Mouse (Mus musculus) 3134 (cell line): ENCODE results near the gene Senp6.

Experiments used
- DNase-seq: peaks from one replicate; pipeline ENCODE4 v3.0.0-alpha.2; 2011; ENCODE audit warnings: low spot score; ENCODE audit not compliant: insufficient read length; ENCODE audit errors: extremely low read depth

Senp6 gene

DNA sequence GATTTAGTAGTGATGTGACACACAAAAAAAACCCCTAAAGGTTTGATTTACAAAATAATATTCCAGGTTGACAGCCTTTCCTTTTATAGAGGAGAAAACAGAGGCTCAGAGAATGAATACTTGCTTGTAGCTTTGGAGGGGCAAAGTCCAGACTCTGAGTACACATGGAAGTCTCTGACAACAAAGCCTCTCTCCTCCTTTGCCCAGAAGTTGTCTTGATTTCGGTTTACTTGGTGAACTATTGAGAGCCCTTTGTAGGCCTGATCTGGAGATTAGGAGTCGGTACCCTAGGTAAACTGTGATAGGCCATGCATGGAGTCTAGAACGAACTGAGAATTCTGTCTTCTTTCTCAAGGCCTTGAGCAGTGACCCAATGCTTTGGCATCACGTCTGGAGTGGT, 100.4 kb downstream of the Senp6 start:
- no peak for DNase-seq

DNA sequence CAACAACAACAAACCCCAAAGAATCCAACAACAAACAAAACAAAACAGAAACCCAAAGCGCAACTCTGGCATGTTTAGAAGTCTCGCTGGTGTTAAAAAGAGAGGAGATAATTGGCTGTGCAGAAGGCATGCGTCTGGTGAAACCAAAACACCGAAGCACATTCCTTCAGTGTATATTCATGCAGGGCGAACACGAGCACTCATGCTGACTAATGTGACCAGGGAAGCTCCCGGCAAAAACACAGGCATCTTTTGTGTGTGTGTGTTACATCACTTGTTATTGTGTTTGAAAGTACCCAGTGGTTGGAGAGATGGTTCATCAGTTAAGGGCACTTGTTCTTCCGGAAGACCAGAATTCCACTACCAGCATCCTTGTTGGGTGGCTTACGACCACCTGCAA, 102.8 kb downstream of the Senp6 start:
- peak; percentile 65 for DNase-seq

DNA sequence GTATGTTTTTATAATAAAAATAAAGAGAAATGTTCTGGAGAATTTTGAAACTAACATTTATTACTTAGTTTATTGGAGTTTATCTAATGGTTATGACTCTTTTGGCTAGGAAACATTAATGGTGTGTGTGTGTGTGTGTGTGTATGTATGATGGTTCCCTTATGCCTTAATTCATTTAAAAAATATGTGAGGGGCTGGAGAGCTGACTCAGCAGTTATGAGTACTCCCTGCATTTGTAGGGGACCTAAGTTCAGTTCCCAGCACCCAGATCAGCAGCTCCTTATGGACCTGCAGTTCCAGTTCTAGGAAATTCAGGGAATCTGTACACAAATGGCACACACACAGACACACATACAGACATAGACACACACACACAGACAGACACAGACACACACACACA, 104.5 kb downstream of the Senp6 start:
- no peak for DNase-seq

DNA sequence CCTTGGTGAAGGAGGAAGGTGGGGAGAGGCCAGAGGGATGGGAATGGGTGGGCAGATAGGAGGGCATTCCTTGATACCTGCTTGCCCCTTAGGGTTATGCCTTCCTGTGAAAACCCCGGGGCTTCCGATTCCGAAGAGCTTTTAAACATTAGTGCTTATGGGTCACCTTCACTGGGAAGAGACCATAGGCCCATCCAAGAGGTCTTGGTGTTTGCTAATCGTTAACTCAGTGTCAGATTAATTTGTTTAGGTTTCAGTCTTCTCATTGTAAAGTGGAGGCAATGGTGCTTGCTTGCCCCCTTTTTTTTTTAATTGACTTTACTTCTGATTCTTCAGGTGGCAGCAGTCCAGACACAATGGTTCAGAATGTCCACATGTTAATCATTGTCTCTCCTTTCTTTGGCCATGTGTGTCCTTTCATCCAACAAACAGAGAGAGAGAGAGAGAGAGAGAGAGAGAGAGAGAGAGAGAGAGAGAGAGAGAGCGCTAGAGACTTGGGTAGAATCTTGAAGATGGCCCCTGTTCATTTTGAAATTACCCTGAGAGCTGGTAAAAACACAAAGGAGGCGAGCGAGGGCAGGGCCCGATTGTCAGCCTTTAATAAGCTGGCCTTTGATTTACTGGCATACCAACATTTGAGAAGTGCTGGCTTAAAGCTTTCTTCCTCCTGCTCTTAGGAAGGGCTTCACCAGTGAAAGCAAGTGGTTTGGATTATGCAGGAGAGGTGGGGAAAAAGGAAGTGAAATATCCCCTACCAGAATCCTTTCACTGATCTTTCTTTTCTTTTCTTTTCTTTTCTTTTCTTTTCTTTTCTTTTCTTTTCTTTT, 105.9 kb downstream of the Senp6 start:
- no peak for DNase-seq

DNA sequence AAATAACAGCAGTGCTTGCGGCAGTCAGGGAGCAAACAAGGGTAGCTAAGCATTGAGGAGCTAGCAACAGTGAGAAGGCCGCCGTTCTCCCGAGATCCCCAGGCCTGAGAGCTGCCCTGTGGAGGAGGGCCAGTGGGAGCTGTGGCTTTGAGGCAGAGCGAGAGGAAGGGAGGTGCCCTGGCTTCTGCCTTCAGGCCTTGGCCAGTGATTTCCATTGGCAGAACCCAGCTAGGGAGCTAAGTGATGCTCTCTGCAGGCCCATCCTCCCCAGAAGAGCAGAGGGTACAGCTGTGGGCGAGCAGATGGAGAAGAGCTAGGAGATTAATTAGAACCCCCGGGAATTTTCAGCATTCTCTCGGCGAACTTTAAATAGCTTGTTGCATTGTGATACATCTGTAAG, 106.9 kb downstream of the Senp6 start:
- no peak for DNase-seq

DNA sequence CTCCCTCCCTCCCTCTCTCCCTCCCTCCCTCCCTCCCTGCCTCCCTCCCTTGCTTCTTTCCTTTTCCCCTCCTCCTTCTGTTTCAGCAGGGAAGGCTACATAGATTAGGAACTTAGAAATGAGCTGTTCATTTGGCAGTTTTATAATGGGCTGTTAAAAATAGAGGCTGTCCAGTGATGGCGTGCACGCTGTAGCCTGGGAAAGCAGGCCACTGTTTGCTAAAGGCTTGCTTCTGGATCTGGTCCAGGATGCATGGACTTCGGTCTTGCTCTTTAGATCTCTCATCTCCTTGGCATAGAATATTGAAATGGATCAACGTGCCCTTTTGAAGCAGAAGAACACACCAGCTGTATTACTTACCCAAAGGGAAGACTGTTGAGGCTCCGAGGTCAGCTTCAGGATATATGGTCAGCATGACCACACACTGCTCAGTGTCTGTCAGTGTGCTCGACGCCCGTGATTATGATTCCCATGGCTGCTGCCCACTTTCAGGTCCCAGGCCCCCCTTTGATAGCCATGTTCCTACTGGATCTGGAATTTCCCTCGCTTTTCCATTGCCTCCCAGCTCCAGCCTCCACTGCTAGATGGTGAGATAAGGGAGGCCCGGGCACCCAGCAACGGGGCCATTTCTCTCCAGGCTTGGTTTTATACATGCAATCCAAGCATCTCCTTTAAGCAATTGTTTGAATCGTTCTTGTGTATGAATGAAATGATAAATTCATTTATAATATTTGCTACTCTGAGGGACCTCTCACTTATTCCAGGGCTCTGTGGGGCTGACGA, 110.2 kb downstream of the Senp6 start:
- DNase-seq = no peak

DNA sequence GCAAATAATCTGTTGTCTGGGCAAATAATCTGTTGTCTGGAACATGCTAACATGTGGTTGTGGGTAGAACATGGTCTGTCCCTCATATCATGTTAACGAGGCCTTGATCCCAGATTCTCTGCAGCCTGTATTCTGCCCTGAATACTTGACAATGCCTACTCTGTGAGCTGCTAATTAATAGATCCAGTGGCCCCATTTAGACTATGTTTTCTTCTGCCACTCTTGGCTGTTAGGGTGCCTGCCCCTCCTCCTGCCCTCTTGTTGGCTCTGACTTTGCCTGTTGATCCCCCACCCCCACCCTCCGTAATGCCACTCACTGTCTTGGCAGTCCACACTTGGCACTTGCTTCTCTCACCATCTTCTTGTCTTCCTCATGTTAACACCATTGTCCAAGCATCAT, 112.0 kb downstream of the Senp6 start:
- no peak for DNase-seq

DNA sequence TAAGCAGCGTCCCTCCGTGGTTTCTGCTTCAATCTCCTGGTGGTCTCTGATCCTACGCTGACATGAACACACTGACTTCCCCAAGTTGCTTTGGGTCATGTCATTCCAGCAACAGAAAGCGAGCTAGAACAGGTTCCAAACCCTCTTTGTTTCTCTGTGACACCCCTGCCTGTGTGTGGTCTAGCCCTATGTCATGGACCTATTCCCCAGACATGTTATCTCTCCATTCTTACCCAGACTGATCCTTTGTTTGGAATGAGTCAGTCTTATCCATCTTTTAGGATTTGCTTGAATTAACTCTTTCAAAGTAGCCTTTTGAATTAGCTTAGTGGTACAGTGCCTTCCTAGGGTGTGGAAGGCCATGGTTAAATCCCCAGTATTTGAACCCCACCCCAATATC, 113.0 kb downstream of the Senp6 start:
- DNase-seq = no peak

DNA sequence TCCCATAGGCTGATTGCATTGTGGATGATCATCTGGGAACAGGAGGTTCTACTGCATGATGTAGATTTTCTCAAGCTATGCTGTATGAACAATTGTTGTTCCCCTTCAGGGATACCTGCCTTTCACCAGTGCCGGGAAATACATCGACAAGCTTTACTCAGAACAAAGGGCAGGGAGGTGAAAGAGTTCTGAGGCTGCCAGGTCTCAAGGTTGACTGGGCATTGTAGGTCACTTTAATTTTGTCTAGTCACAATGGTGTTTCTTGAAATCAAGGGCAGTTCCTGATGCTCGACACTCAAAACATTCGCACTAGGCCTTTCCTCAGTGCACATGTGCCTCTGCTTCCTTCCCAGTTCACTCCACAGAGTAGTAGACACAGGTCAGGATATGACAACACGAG, 114.1 kb downstream of the Senp6 start:
- no peak for DNase-seq

DNA sequence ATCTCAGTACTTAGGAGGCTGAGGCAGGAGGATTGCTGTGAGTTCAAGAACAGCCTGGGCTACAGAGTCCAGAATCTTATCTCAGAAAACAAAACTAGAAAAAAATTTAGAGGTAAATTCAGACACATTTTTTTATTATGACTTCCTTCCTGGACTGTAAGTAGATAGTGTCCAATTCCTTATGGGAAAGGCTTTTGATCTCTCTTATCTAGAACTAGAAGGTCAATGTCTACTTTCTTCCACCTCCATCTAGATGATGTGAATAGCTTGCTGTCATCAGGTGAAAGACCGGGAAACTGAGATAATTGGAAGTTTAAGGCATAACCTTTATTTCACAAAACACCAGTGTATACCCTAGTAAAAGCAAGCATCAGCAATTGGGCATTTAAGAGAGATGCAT, 115.0 kb downstream of the Senp6 start:
- DNase-seq = no peak

DNA sequence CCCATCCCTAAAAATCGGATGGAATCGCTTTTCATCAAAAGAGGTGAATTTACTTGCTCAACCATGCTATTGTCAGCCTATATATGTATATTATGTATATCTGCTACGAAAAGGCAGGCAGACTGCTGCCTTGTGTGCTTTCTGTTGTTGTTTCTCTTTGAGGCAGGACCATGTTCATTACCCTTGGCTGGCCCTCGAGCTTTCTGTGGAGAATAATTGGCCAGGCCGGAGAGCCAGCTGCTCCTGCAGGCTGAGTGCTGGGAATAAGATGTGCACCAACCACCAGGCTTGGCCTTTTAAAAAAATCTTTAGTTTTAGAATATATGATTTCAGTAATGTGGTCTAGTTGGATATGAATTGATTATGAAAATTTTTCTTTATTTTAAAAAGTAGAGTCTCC, 117.4 kb downstream of the Senp6 start:
- no peak for DNase-seq

DNA sequence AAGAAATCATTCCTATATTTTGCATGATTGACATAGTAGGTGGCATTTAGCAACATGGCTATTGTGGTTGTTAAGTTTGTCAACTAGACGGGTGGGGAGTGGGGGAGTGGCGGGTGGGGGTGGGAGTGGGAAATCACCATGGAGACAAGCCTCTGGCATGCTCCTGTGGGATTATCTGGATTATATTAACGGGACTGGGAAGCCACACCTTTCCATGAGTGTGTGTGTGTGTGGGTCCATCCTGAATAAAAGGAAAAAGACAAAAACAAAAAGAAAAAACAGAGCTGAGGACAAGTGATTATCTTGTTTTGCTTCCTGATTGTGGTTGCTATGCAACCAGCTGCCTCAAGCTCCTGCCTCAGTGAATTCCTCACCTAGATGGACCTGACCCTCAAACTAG, 119.0 kb downstream of the Senp6 start:
- no peak for DNase-seq

DNA sequence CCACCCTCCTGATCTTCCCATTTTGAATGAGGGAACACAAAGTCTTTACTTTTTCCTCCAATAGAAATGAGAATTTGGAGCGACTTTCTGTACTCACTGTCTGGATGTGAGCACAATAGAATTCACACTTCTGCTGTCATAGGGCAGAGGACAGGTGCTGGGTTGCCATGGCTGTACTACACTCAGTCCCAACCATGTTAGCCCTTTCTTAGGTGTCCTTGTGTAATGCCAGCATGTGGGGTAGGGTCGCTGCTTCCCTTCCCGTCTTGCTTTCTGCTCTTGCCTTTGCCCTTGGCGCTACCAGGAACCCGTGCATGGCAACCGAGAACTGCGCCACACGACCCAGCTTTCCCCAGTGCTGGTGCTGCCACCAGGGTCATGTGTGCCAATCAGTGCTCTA, 120.0 kb downstream of the Senp6 start:
- DNase-seq = no peak

DNA sequence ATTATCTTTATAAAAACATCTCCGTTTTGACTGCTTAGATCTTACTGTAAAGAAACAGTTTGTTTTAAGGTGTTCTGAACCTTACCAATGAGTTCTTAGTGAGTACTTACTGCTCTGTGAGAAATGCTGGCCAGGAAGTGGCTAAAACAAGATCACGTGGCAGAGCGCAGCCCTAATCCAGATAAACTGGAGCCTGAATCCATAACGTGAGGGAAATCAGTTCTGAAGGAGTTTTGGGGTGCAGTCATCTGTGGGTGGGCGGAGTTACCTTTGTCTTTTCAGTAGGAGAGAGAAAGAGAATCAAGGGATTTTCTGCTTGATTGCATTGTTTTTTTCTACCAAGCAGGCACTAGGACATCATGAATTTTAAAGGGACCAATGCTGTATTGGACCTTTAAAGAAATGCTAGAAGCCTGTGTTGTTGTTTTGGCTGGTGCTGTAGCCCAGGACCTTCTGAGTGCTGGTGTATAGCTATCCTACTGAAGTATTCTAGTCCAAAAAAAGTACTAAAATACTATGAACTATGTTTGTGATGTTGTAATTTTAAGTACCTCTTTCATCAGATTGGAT, 121.7 kb downstream of the Senp6 start:
- DNase-seq = no peak

DNA sequence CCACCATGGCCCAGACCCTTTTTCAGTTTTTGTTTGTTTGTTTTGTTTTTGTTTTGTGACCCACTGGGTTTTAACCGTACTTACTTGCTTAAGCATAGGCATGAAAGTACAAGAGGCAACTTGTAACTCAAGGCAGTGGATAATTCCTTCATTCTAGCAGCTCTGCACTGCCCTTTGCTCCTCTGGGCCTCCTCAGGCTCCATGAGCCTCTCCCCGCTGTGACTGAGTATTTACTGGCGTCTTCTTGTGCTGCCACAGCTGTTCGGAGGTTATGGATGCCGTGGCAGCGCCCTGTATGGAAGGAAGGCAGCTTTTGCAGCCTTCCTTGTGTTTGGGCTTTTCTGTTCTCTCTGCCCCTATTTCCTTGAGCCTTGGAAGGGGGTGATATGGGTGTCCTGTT, 124.5 kb downstream of the Senp6 start:
- no peak for DNase-seq

DNA sequence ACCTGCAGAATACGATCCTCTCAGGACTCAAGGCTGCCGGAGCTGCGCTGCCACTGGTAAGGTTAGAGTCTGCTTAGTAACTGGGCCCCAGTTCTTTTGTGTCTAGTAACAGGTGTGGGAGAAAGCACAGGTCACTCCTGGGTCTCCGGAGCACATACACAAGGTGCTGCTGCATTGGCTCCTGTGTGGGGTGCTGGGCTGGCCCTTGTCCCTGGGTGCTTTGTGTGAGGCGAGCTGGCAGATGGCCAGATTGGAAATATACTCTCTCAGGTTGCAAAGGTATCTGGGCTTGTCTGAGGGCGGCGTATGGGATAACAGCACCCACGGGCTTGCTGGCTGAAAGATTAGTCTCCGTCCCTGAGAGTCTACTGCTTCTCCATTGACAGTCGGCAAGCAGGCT, 125.6 kb downstream of the Senp6 start:
- DNase-seq = no peak

DNA sequence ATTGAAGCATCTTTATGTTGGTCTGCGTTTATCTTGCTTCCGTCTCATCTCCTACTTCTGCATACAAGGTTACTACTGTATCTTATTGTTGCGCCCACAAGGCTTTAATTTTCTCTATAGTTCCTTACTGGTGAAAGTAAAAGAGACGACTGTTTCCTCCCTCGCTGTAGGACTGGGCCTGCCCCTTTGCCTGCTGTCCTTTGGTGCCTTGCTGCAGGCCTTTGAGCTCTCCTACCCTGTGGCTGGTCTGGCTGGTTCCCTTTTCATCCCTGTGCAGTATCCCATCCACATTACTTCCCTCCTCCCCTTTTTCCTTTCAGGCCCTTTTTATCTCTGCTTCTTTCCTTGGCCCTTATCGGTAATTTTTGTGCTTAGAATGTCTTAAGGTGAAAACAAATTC, 127.7 kb downstream of the Senp6 start:
- no peak for DNase-seq
